Mouse (Mus musculus): ENCODE measurements around the gene Adgrd1.

DNA sequence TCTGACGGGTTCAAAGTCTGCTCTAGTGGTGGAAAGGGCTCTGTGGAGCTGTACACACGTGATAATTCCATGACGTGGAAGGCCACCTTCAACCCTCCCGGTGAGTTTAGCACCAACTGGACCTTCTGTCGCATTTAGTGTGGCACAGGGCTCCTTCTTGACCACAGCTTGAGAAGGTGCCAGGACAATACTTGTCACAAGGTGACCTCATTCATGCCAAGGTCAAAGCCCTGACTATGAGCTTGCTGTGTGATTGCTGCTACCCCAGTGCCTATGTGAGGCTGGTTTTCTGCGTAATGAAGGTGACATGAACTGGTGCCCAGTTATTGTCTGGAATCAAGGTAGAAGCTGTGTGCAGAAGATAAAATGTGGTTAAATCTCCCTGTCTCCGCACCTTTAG is 25.9 kb downstream of the Adgrd1 start:
- TF ChIP-seq CTCF (IDR thresholded peaks at IDR 0.05; ENCODE audit: low read depth): no peak
- TF ChIP-seq EP300 (IDR thresholded peaks at IDR 0.05; ENCODE audit: low read depth): no peak
